Mouse (Mus musculus): Measurements from ENCODE around the gene Phgdh.

The Phgdh gene

DNA sequence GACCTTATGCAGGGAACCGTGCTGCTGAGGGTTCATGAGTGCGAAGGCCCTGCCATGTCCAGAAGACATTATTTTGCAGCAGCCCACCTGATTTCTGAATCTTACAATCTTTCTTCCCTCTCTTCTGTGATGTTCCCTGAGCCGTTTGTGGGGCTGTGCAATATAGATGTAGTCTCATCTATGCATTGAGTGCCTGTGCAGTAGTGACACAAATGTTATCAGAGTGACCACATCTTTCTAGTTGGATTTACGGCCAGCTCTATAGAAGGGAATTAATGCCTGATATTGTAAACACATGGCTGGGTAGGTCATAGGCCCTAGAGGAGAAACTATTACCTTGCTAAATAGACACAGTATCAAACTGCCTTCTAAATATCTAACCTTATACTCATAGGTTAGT is 39.5 kb downstream of the Phgdh start:
- in situ Hi-C loops (cut with MboI, MseI) = no loop called here

- in situ Hi-C loops (cut with MboI, MseI) = no loop called here
These were observed 40.2 kb downstream of the Phgdh start for GRCm38 (mm10) chr3:98299391-98300100.

GRCm38 (mm10) chr3:98295965-98296364 is 43.8 kb downstream of the Phgdh start:
- in situ Hi-C loops (cut with MboI, MseI) = no loop called here

DNA sequence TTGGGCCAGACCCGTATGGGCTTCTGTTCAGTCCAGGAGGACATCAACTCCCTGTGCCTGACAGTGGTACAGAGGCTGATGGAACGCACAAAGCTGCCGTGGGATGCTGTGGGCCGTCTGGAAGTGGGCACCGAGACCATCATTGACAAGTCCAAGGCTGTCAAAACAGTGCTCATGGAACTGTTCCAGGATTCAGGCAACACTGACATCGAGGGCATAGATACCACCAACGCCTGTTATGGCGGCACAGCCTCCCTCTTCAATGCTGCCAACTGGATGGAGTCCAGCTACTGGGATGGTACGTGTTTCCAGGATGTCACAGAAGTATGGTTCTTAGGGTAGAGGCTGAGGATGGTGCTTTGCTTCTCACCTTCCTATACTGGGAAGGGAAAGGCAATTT is 48.7 kb downstream of the Phgdh start:
- in situ Hi-C loops (cut with MboI, MseI) = no loop called here

DNA sequence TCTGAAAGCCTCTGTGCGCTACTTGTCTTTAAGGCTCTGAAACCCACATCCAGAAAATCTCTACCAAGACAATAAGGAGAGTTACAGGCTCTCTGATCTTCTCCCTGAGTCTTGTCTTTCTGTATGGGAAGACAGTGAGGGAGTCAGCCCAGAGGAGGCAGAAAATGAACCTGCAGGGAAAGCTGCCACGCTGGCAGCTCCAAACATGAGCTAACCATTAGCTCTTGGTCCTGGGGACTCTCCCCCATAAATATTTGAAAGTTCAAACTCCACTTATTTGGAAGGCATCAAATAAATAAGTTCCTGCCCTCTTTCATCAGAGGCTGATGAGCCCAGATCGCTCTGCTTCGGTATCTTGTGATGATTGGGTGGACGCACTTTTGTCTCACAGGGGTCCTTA is 56.6 kb downstream of the Phgdh start:
- in situ Hi-C loops (cut with MboI, MseI) = no loop called here

- in situ Hi-C loops (cut with MboI, MseI) = no loop called here
These were observed 57.4 kb downstream of the Phgdh start for GRCm38 (mm10) chr3:98282422-98282821.

DNA sequence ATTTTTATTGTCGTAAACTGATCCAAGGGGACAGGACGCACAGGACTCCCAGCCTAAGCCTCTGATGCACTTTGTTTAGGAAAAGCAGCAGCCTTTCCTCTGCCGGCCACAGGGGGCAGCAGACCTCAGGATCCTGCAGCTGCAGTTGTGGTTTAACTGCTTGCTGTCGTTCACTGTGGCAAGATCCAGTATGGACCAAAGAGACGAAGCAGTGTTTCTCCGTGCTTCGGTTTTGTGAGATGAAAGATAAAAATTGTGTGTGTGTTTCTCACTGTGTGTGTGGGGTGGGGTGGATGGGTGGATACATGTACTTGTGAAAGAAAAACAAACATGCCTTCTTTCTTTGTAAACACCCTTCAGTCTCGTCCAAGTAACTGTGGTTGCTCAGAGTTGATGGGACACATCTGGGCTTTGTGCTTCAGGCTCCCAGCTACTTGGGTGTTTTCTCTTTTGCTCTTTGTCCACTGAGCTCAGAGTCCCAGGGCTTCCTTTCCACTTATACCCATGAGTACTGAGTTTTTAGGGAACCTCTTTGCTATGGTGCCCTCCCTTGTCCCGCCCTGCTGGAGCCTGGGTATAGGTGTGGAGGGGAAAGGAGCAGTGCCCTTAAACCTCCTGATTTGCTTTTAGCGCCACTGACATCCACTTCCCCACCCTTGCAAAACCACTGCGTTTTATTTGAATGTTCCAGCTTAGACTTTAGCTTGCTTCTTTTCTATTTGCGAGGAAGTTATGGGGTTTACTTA is 58.7 kb downstream of the Phgdh start:
- in situ Hi-C loops (cut with MboI, MseI) = no loop called here

GRCm38 (mm10) chr3:98280204-98280932 is 59.4 kb downstream of the Phgdh start, which contains the start of gene Hmgcs2:
Gene Hmgcs2 (plus strand): TSS chr3:98280435.
- in situ Hi-C loops (cut with MboI, MseI) = no loop called here

DNA sequence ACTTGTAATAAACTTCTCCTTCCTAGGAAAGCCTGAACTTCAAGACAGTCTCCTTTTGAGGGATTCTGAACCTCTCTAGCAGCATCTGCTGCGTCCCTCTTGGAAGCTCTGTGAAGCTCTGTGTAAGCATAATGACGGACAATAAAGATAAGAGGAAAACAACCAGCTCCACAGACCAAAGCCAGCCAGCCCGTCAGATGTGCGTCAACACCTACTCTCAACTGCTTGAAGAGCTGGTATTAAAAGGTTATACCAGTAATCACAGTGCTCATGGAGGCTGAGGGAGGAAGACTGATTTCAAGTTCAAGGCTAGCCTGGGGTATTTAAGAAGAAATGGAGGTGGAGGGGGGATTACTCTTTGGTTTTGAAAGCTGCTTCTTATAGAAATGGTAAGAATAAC is 60.1 kb downstream of the Phgdh start:
- in situ Hi-C loops (cut with MboI, MseI) = no loop called here

- in situ Hi-C loops (cut with MboI, MseI) = no loop called here
These were observed 66.0 kb downstream of the Phgdh start for GRCm38 (mm10) chr3:98273623-98274398.

DNA sequence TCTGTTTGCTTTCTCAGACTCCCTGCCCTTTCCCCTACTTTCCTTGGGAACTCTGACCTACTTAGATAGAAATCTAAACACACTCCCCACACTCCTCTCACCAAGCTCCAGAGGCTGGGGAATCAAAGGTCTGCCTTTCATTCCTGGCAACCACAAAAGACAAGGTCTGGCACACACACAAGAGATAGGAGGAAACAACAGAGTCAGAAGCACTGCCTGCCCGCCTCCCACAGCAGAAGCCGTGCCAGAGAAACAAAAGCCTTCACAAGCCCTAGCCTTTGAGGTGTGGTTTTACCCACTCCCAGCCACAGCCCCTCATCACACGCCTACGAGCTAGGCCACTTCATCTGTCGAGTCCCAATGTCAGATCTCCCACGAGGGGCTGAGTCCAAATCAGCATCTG is 72.5 kb downstream of the Phgdh start:
- in situ Hi-C loops (cut with MboI, MseI) = no loop called here
